Mouse (Mus musculus) lung, adult 2 months (tissue): ENCODE data around the gene Iqsec3. TPM values are rescaled to one million over a fixed set of nuclear protein-coding genes. Genes with fewer than 3 reads are reported as not detected.

Source experiments
- DNase-seq: peaks from one replicate; pipeline ENCODE4 v3.0.0; 2022
- H3K4me1 ChIP-seq: fragments of 200-500 bp; 2 replicates; pipeline ENCODE4 v1.6.1; 2011; ENCODE audit warnings: low read length; ENCODE audit not compliant: control insufficient read depth, insufficient read depth
- H3K4me3 ChIP-seq: fragments of 200-500 bp; replicated peaks from 2 replicates; pipeline ENCODE3; 2011; ENCODE audit warnings: low read depth, mild to moderate bottlenecking, control low read depth, low read length; ENCODE audit errors: extremely low read depth
- CTCF ChIP-seq: fragments of 200-500 bp; IDR thresholded peaks from 2 replicates; pipeline ENCODE4 v1.5.1; 2011; ENCODE audit warnings: mild to moderate bottlenecking, low read length, control low read depth; ENCODE audit not compliant: insufficient read depth
- POLR2A ChIP-seq: fragments of 200-500 bp; IDR thresholded peaks from 2 replicates; pipeline ENCODE4 v1.6.1; 2011; ENCODE audit warnings: low read depth, mild to moderate bottlenecking, control low read depth, low read length, borderline replicate concordance; ENCODE audit errors: extremely low read depth
- WGBS: fragments of 180-500 bp; shearing (Covaris S2); methylation state at CpG from one replicate; pipeline ENCODE4 v1.1.7; 2018; 5-methylcytosine and 5-hydroxymethylcytosine counted together
- polyA plus RNA-seq: library from polyadenylated mRNA; depleted of rRNA; stranded (reverse); fragments of >200 nt; gene quantifications from 2 replicates; pipeline ENCODE4 v1.2.3, GENCODE M21; 2012

The Iqsec3 gene
- polyA plus RNA-seq, 1 experiment: 0.04 TPM

DNA sequence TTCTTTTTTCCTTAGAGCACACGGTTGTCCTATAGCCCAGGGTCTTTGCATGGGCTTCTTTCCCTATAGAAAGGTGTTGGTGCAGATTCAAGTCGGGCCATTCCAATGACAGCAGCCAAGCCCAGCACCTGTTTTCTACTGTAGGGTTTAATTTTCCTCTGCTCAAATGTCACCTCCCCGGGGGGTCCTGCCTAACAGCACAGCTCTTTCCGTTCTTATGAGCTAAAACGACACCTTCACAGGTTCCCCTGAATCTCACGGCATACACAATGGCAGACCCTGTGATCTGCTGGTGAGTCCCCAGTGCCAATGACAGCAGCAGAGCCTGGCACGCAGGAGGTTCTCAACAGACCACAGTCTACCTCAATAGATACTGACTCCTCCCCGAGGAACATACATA, 16.1 kb downstream of the Iqsec3 start:
- Histone ChIP-seq H3K4me3 (no peak overlapping the region), H3K4me1 (no peaks in the 10 kb centered on the region)
- TF ChIP-seq POLR2A (no peak), CTCF (no peak)
- 44% methylated on average over 8 of the region's 8 CpGs for WGBS
- DNase-seq: no peak

DNA sequence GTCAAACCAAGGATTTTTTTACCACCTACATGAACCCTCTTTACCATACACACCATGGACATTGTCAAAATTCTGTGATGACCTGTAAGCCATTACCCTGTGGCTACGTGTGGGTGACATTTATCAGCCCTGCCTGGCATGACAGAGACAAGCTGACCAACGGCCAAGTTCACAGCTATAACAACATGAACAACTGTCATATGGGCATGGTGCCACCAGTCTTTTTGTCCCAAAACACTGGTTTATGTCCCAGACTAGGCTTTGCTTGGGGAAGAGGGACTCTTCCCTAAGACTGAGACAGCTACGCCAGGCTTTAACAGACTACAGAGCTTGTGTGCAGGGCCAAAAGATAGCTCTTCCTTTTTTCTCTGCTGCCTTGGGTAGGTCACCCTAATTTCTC, 16.8 kb downstream of the Iqsec3 start:
- Histone ChIP-seq H3K4me1 (no peaks in the 10 kb centered on the region), H3K4me3 (no peak overlapping the region)
- 66% methylated on average over 3 of the region's 3 CpGs for WGBS
- no peak for DNase-seq
- no peak for TF ChIP-seq POLR2A
- TF ChIP-seq CTCF: no peak

DNA sequence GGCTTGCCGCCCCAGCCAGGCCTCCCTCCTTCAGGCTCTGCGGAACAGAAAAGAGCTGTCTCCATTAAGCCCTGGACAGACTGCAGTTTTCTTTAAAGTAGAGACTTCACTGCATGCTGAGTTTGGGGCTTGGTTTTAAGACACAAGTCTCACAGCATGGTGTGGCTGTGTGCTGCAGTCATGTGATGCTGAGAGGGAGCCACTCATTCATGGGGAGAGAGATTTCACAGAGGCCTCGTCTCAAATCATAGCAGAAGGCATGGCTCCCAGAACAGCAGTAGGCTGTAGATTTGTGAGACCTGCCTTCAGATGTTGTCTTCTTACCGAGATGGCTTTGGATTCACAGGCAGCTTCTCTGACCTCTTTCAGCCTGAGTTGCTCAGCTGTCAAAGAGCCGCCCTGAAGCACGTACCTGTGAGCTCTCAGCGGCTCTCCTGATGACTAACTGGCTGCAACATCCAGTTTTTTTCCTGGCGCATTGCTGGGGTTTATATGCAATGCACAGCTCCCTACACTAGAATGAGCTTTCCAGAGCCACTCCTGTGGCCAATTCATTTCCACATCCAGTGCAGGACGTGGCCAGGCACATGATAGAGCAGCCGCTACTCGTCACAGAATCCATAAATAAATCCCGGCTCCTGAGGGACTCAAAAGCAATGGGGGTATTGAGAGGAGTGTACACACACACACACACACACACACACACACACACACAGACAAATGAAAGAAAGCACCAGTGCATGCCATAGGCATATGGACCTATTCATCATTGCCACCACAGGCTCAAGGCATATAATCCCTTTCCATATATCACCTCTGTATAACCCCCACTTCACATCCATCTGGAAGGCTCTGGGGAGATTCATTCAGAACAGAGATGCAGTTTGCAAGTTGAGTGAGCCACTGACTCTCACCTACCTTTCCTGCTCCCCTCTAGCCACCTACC, 18.7 kb downstream of the Iqsec3 start:
- TF ChIP-seq POLR2A (no peak), CTCF (no peak)
- no peak for DNase-seq
- whole genome bisulfite sequencing: 56% methylated on average over 12 of the region's 12 CpGs
- Histone ChIP-seq H3K4me1 (no peaks in the 10 kb centered on the region), H3K4me3 (no peak overlapping the region)

DNA sequence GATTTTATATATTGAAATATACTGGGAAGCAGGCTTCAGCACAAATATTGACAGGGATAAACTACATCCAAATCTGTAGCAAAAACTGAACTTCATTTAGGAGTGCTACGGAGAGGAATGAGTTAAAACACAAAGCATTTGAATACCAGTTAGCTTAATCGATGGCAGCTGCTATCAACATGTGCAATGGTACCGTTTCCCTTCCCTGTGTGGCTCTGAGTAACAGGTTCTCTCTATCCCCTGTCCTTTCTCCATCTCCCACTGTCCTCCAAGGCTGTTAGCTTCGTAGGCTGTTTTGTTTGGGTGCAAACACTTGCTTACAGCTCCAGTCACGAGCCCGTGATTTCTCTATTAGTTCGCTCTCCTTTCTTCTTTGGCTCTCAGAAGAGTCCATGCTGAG, 19.7 kb downstream of the Iqsec3 start:
- no peak for TF ChIP-seq POLR2A
- TF ChIP-seq CTCF: no peak
- 51% methylated on average over 7 of the region's 7 CpGs for WGBS
- Histone ChIP-seq H3K4me1 (no peaks in the 10 kb centered on the region), H3K4me3 (no peak overlapping the region)
- DNase-seq: no peak

DNA sequence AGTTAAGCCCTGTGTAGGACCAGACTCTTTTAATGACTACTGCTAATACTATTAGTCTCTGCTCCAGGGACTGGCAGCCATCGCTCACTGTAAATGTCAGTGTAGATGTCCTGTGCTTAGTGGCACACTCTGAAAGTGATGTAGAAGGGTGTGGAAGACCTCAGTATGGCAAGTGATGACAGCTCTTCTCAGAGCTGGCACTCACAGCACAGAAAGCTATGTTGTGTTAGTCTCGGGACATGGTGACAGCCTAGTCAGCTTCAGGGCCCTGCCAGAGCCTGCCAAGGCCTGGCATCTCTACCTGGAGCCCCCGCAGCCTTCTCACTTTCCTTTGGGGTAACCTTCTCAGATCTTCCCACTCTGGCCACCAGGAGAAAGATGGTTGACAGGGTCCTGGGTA, 21.8 kb downstream of the Iqsec3 start:
- no peaks in the 10 kb centered on the region for H3K4me1 ChIP-seq
- 80% methylated on average over 3 of the region's 3 CpGs for WGBS
- TF ChIP-seq CTCF (no peak), POLR2A (no peak)
- no peak overlapping the region for H3K4me3 ChIP-seq
- no peak for DNase-seq

DNA sequence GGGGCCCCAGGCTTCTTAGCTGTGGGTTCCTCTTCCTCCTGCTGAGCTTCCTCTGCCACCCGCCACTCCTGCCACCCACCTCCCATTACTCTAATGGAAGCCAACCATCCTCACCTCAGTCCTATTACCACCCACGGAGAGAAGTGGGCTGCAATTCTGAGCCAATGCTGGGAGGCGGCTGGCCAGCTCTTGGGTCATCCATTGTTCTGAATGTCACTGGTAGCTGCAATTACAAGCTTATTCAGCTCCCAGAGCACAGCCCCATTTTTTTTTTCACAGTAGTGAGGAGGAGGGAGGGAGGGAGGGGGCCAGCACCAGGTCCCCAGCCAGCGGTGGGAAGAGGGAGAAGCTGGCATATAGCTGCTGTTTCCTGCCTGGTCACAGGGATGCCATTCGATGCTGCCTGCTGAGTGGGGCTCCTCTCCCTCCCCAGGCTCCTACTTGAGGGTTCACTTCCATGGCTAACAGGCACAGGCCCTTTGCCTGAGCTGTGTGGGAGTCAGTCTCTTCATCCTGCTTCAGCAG, 32.7 kb downstream of the Iqsec3 start:
- DNase-seq: no peak
- no peak overlapping the region for H3K4me3 ChIP-seq
- WGBS: 21% methylated on average over 5 of the region's 5 CpGs
- H3K4me1 ChIP-seq: no peaks in the 10 kb centered on the region
- TF ChIP-seq POLR2A (no peak), CTCF (no peak)

DNA sequence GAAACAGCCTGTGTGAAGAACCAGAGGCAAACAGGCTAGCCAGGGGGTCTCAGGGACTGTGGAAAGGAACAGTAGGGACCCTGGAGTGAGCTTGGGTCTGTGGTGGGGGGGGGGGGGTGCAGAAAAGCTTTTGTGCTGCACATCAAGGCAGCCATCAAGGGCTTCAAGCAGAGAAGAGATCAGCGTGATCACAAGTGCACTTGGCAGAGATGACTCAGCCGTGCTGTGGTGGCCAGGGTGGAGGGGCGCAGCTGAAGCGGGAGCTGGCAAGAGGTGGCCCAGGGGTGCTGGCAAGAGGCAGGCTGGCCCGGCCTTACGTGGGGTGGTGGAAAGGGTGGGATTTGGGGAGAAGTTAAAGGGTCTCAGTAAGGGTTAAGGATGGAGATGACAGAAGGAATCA, 48.6 kb downstream of the Iqsec3 start:
- 24% methylated on average over 6 of the region's 6 CpGs for WGBS

DNA sequence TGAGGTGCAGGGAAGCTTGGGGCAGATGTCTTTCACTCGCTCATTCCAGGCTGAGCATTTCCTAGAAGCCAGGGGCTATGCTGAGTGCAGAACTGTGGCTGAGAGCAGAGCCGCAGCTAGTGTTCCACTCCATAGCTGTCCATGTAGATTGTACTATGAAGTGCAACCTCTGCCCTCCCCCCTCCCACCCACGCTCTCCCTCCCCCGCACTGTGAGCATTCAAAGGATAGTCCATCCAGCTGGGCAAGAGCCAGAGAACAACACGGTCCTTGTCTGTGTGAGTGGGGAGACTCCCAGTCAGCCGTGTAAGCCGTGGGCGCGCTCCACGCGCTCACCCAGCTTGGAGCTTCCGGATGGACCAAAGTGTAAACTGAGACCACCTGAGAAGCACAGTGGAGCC, 49.1 kb downstream of the Iqsec3 start:
- 34% methylated on average over 12 of the region's 12 CpGs for WGBS
- no peak for DNase-seq
- no peaks in the 10 kb centered on the region for H3K4me1 ChIP-seq
- H3K4me3 ChIP-seq: no peak overlapping the region
- TF ChIP-seq CTCF (no peak), POLR2A (no peak)

More for the DNA sequence above, 48.6 kb downstream of the Iqsec3 start:
- Histone ChIP-seq H3K4me1 (no peaks in the 10 kb centered on the region), H3K4me3 (no peak overlapping the region)
- TF ChIP-seq CTCF (no peak), POLR2A (no peak)
- no peak for DNase-seq

DNA sequence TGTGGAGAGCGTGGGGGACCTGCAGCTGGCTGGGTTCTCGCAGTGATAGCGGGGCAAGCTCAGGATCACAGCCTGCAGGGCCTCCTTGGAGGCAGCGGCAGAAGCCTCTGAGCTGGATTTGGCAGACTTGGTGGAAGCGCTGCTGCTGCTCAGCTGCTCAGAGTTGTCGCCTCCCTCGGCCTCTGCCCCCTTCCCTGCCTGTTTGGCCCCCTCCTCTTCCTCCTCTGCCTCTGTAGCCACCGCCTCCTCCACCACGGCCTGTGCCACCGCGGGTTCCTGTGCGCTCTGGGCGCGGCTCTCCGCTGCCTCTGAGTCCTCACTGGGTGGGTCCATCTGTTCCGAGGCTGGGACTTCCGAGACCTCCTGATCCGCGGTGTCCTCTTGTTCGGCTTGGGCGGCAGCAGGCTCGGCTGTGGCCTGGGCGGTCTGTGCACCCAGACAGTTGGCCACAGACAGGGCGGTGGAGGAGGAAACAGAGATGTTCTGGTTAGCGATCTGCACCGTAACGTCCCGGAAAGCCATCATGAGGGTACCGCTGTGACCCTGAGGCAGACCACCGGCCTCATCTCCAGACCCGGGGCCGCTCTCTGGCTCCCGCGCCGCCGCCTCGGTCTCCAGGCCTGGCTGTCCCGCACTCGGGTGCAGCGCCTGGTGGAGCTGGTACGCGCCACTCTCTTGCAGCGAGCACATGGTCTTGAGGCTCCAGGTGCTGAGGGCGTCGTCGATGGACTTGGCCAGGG, 60.8 kb downstream of the Iqsec3 start:
- DNase-seq: no peak
- no peak for TF ChIP-seq CTCF
- TF ChIP-seq POLR2A: no peak
- Histone ChIP-seq H3K4me1 (no peaks in the 10 kb centered on the region), H3K4me3 (no peak overlapping the region)
- WGBS: 3% methylated on average over 45 of the region's 46 CpGs
